Mouse (Mus musculus) heart, postnatal 36 days (tissue): ENCODE data around the gene 1700025G04Rik. TPM values are rescaled to one million over a fixed set of nuclear protein-coding genes. Genes with fewer than 3 reads are reported as not detected.
A peak's percentile ranks its signal among the peaks of the same experiment; 100 is the strongest.

ENCODE experiments used
- DNase-seq, 2 experiments: peaks; one replicate each; pipeline ENCODE4 v3.0.0; 2021 to 2022
- intact Hi-C: fragments of 180-260 bp; cut with DNase I; formaldehyde crosslinking; loops from one replicate; pipeline ENCODE4 v1.15.1; 2025
- total RNA-seq, 2 experiments: library from RNA; stranded (reverse); gene quantifications; 2 replicates each; pipeline ENCODE4 v1.2.3; 2021

Gene 1700025G04Rik
- total RNA-seq, result 10 to 100 TPM; 41.2 to 44.2 TPM

DNA sequence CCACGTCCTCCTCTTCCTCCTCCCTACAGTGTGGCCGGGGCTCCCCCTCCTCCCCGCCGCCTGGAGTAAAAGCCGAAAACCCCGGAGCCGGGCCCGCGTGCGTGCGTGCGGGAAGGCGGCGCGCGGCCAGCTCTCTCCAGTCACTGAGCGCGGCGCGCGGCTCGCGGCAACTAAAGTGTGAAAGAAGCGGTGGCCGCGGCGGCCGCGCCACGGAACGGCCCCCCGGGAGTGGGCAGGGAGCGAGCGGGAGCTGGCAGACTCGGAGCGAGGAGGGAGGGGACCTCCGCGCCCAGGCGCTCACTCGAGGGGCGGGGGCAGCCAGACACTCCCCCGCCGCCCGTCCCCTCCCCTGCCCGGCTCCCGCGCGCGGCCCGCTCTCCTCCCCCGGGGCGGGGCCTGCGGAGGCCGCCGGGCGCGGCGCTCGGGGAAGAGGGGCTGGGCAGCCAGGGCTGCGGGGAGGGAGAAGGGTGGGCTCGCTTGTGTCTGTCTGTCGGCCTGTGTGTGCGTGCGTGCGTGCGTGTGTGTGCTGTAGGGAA is at the start of gene 1700025G04Rik:
TSS of gene 1700025G04Rik (minus strand) at position 108 of the 536 bp plus-strand sequence.
- DNase-seq, result peak; percentile 84 to 91
- intact Hi-C loops, result loop anchor here (2.0 kb wide), 1 partner anchor 39 kb away; no protein-coding TSS in a partner anchor

DNA sequence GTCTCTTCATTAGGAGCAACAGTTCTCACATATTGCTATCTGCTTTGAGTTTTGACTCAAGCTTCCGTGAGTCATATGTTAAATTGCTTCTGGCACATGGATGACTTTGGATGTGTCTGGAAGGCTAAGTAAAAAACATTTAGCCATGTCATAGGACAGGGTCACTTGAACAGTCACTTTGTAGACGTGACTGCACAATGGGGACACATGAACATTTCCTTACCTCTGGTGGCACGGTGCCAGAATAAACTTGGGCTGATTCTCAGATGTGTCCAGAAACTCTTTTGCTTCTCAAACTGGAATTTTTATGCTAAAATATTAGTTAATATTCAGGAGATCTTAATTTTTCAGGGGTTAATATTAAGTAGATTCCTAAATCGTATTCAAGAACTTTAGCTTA is 49.6 kb upstream of the 1700025G04Rik start:
- peak; percentile 19 to 31 for DNase-seq
- intact Hi-C loops, result loop anchor here (2.0 kb wide), 1 partner anchor 55 kb away; no protein-coding TSS in a partner anchor

GRCm38 (mm10) chr1:152130029-152130727 is 40.3 kb upstream of the 1700025G04Rik start:
- DNase-seq, result peak; percentile 64 to 71
- intact Hi-C loops, result no loop called here

DNA sequence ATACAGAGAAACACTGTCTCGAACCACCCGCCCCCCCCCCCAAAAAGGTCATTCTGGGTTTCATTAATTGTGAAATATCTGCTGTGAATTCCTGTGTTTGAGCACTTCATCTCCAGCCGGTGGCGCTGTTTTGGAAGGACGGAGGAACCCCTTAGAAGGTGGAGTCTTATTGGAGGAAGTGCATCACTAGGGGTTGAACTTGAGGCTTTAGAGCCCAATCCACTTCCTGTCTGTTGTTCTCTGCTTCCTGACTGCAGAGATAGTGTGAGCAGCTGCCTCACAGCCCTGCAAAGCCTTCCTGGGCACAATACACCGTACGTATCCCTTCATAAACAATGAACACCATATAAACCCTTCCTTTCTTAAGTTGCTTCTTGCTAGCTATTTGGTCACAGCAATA is 35.5 kb upstream of the 1700025G04Rik start:
- DNase-seq, result no peak
- intact Hi-C loops, result no loop called here

DNA sequence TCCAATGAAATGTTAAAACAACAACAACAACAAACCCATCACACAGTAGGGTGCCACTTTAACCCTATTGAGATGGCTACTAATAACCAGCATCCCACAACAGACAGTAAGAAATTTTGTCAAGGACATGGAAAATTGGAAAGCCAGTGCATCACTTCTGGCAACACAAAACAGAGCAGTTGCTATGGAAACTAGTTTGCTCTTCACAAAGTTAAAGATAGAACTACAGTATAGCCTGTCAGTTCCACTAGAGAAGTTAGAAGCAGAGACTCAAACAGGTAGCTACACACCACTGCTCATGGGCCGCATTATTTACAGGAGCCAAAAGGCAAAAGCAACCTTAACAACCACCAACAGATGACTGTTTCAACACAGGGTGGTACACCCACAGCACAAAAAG is 20.2 kb upstream of the 1700025G04Rik start:
- no peak for DNase-seq
- intact Hi-C loops, result no loop called here

DNA sequence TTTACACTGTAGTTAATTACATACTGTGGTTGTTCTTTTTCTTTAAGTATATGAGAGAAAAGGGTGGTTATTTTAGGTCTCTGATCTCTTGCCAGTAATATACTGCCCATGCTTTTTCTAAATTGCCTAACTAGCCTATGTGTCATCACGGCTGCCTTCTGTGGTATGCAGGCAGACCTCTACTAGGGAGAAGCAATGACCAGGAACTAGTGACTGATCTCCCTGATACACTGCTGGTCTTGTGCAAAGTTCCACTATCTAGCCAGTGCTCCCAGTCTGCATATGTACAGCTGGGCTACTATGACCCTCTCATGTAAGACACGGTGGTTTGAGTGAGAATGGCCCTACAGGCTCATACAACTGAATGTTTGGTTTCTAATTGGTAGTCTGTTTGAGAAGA is 16.2 kb upstream of the 1700025G04Rik start:
- DNase-seq, result no peak
- intact Hi-C loops, result no loop called here

- no peak for DNase-seq
- intact Hi-C loops, result no loop called here
These were observed 15.3 kb upstream of the 1700025G04Rik start for GRCm38 (mm10) chr1:152105246-152105645.

- intact Hi-C loops, result loop anchor here (5.0 kb wide), 1 partner anchor 1466 kb away; no protein-coding TSS in a partner anchor
- no peak for DNase-seq
These were observed 11.8 kb upstream of the 1700025G04Rik start for GRCm38 (mm10) chr1:152101746-152102145.

DNA sequence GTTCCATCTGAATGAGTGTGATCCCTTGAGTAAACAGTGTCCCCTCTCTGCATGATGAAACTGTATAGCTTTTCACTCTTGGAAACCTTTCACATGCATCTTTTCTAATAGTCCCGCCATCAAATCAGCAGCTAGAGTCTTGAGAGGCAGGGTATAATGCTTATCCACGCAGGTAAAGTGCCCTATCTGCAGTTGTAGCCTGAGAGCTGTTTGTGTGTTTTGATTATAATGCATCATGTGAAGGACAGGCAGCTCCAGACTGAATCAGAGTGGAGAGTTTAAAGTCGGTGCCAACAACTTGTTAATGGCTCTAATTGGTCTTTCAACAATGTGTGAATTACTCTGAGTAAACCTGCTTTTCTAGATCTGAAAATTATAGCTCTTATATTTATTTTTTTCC is 6.1 kb upstream of the 1700025G04Rik start:
- DNase-seq, result no peak
- intact Hi-C loops, result no loop called here

GRCm38 (mm10) chr1:152090564-152091545 is 930 bp upstream of the 1700025G04Rik start:
- intact Hi-C loops, result loop anchor here (2.0 kb wide), 1 partner anchor 38 kb away; no protein-coding TSS in a partner anchor
- DNase-seq, result peak; percentile 53 to 68

GRCm38 (mm10) chr1:152089526-152089925 is 399 bp downstream of the 1700025G04Rik start:
- peak; percentile 49 to 61 for DNase-seq
- intact Hi-C loops, result loop anchor here (2.0 to 5.0 kb wide), 5 partner anchors 109 to 278 kb away; no protein-coding TSS in a partner anchor

GRCm38 (mm10) chr1:152088791-152089401 is 1.0 kb downstream of the 1700025G04Rik start:
- DNase-seq, result peak; percentile 52 to 54
- intact Hi-C loops, result loop anchor here (2.0 to 5.0 kb wide), 5 partner anchors 108 to 278 kb away; no protein-coding TSS in a partner anchor

- no peak for DNase-seq
- intact Hi-C loops, result loop anchor here (2.0 to 5.0 kb wide), 5 partner anchors 107 to 279 kb away; no protein-coding TSS in a partner anchor
These were observed 1.9 kb downstream of the 1700025G04Rik start for GRCm38 (mm10) chr1:152088030-152088429.

DNA sequence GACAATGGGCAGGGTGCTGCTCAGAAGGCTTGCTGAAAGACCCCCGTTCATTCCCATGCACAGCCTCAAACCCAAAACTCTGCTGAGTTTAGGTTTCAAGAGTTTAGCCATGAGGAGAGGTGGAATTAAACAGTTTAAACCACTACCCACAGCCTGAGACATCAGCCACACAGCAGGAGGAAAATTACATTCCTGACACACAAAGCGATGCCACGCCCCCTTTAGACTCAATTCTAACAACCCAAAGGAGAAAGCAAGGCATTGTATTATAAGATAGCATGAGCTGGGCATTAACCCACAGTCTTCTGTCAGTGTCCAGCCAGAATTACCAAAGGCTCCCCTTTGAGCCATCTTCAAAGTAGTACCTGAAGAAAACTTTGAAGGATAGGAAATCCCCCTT is 3.0 kb downstream of the 1700025G04Rik start:
- DNase-seq, result no peak
- intact Hi-C loops, result loop anchor here (5.0 kb wide), 3 partner anchors 130 to 280 kb away; no protein-coding TSS in a partner anchor

DNA sequence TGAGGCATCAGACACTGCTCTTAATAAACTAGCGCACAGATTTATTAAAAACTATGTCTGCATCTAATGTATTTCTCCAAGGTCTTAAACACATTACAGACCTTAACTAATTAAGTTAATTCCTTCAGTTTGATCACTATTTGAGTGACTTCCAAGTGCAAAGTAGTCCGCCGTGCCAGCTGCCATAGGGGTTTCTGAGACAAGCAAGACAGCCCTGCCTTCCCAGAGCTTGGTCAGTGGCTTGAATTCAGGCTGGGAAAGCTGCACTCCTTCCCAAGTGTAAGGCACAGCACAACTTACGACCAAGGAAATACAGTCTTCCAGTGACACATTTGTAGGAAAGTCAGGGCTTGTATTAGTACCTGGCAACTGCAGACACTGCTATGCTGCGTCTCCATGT is 4.4 kb downstream of the 1700025G04Rik start:
- no peak for DNase-seq
- intact Hi-C loops, result loop anchor here (2.0 to 5.0 kb wide), 4 partner anchors 53 to 282 kb away; no protein-coding TSS in a partner anchor

DNA sequence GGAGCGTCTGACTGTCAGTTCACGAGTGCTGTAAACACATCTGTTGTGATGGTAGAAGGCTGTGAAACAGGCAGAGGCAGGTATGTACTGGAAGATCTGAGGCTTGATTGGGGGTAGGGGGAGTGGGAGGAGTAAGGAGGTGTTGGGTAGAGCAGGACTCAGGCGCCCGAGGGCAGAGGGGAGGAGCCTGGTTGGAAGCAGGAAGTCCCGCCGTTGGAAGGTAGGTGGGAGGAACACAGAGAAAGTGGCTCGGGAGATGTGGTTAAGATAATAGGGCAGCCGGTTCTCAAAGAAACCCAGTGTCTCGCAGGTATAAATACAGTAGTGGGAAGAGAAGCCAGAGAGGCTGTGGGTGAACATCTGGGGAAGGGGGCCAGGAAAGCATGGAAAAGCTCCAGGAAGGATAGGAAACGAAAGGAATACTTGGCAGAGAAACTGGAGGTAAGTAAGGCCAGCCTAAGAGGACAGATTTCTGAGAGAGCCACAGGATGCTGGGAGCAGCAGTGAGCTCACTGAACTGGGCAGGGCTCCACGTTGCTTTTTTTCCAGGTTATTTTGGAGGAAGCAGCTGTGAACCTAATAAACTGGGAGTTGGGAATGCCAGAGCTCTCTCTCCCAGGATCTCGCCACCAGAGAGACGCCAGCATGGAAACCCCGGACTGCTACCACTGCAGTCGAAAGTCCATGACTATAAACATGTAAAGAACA is 5.1 kb downstream of the 1700025G04Rik start:
- DNase-seq, result peak; percentile 60 to 63
- intact Hi-C loops, result loop anchor here (2.0 to 5.0 kb wide), 4 partner anchors 54 to 283 kb away; no protein-coding TSS in a partner anchor

- intact Hi-C loops, result no loop called here
- no peak for DNase-seq
These were observed 7.8 kb downstream of the 1700025G04Rik start for GRCm38 (mm10) chr1:152081954-152082711.

DNA sequence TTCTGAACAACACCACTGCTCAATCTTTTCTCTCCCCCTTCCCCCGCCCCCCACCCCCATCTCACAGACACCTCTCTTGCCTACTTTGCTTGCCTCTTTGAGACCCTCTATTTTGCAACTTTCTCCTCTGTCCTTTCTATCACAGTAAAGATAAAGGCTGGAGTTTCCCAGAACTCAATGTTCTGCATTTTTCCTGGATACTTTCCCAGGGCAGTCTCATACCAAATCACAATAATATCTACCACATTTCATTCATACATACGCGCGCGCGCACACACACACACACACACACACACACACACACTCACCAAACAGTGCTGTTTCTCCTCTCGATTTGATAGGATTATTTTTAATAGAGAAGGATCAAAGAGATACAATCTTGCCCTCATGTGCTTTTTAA is 8.8 kb downstream of the 1700025G04Rik start:
- intact Hi-C loops, result no loop called here
- no peak for DNase-seq

- DNase-seq, result no peak
- intact Hi-C loops, result no loop called here
These were observed 9.7 kb downstream of the 1700025G04Rik start for GRCm38 (mm10) chr1:152080244-152080643.
